Mouse (Mus musculus) c-Kit-positive CD71-positive TER-119-negative erythroid progenitor cells, embryonic 14.5 days (primary cell): Measurements from ENCODE around the gene Inka2.

Source experiments
- DNase-seq: peaks from one replicate; pipeline ENCODE4 v3.0.0-alpha.2; 2013; ENCODE audit warnings: low read depth

The Inka2 gene

GRCm38 (mm10) chr3:105726037-105726436 lies 21.6 kb downstream of the Inka2 start:
- DNase-seq = peak; percentile 63

- DNase-seq = no peak
Observed at GRCm38 (mm10) chr3:105732360-105732759, 28.0 kb downstream of the Inka2 start.

- no peak for DNase-seq
Observed at GRCm38 (mm10) chr3:105733538-105733937, 29.1 kb downstream of the Inka2 start.

GRCm38 (mm10) chr3:105735285-105735684 lies 30.9 kb downstream of the Inka2 start:
- DNase-seq = no peak

GRCm38 (mm10) chr3:105736148-105736547 lies 31.7 kb downstream of the Inka2 start:
- no peak for DNase-seq

GRCm38 (mm10) chr3:105737070-105737469 lies 32.7 kb downstream of the Inka2 start:
- DNase-seq = no peak

- DNase-seq = no peak
Observed at GRCm38 (mm10) chr3:105737666-105738065, 33.3 kb downstream of the Inka2 start.

GRCm38 (mm10) chr3:105746542-105746941 lies 42.1 kb downstream of the Inka2 start:
- DNase-seq = no peak

- DNase-seq = no peak
Observed at GRCm38 (mm10) chr3:105750810-105751209, 46.4 kb downstream of the Inka2 start.

- no peak for DNase-seq
Observed at GRCm38 (mm10) chr3:105754184-105754583, 49.8 kb downstream of the Inka2 start.

GRCm38 (mm10) chr3:105755123-105755522 lies 50.7 kb downstream of the Inka2 start:
- DNase-seq = no peak

- no peak for DNase-seq
Observed at GRCm38 (mm10) chr3:105756505-105756904, 52.1 kb downstream of the Inka2 start.

GRCm38 (mm10) chr3:105757323-105758083 lies 53.1 kb downstream of the Inka2 start:
- DNase-seq = no peak

- no peak for DNase-seq
Observed at GRCm38 (mm10) chr3:105758098-105758497, 53.7 kb downstream of the Inka2 start.

- DNase-seq = no peak
Observed at GRCm38 (mm10) chr3:105758658-105759057, 54.3 kb downstream of the Inka2 start.

- DNase-seq = no peak
Observed at GRCm38 (mm10) chr3:105760063-105760462, 55.7 kb downstream of the Inka2 start.

GRCm38 (mm10) chr3:105763132-105763851 lies 58.9 kb downstream of the Inka2 start:
- no peak for DNase-seq

- DNase-seq = peak; percentile 41
Observed at GRCm38 (mm10) chr3:105768529-105768928, 64.1 kb downstream of the Inka2 start.

- no peak for DNase-seq
Observed at GRCm38 (mm10) chr3:105769380-105769779, 65.0 kb downstream of the Inka2 start.
